Mouse (Mus musculus) ES-E14 (cell line): ENCODE data around the gene Atrn. TPM values are rescaled to one million over a fixed set of nuclear protein-coding genes. Genes with fewer than 3 reads are reported as not detected.
"Not testable (repeated sequence)": the region's sequence is repeated elsewhere in the genome, so short reads cannot be mapped to it uniquely, and the experiment has no call there.

Experiments used
- DNase-seq: peaks from one replicate; pipeline ENCODE4 v3.0.0-alpha.2; 2013; ENCODE audit warnings: low read depth, low spot score
- H3K27ac ChIP-seq: 2 replicates; pipeline ENCODE4 v1.5.1; 2012; ENCODE audit warnings: low read depth, mild to moderate bottlenecking, low read length, moderate library complexity, mixed read lengths; ENCODE audit not compliant: poor library complexity, insufficient read depth, severe bottlenecking
- H3K36me3 ChIP-seq: 2 replicates; pipeline ENCODE4 v1.6.1; 2012; ENCODE audit warnings: mild to moderate bottlenecking, low read length, moderate library complexity, mixed read lengths; ENCODE audit not compliant: control insufficient read depth, poor library complexity, insufficient read depth, severe bottlenecking
- H3K4me1 ChIP-seq, 2 experiments: fragments of 150-350 bp in 1 of 2; sonication (generic) in 1 of 2; 2 replicates each; pipeline ENCODE4 v1.6.1; 2012; ENCODE audit warnings: low read length in 2 of 2, mild to moderate bottlenecking in 1 of 2, mixed read lengths in 1 of 2; ENCODE audit not compliant: control insufficient read depth in 2 of 2, insufficient read depth in 2 of 2, poor library complexity in 1 of 2
- H3K4me3 ChIP-seq, 2 experiments: fragments of 150-350 bp in 1 of 2; sonication (generic) in 1 of 2; 2 replicates each; pipeline ENCODE4 v1.5.1; 2012; ENCODE audit warnings: low read length in 2 of 2, low read depth in 1 of 2, mild to moderate bottlenecking in 1 of 2, mixed read lengths in 1 of 2; ENCODE audit not compliant: insufficient read depth in 1 of 2, poor library complexity in 1 of 2, severe bottlenecking in 1 of 2
- H3K9ac ChIP-seq: 2 replicates; pipeline ENCODE4 v1.6.1; 2012; ENCODE audit warnings: low read depth, mild to moderate bottlenecking, low read length, mixed read lengths; ENCODE audit not compliant: poor library complexity, insufficient read depth, severe bottlenecking
- H3K9me3 ChIP-seq: fragments of 150-350 bp; sonication (generic); 2 replicates; pipeline ENCODE4 v1.6.1; 2012; ENCODE audit warnings: low read depth, mild to moderate bottlenecking, low read length; ENCODE audit not compliant: control insufficient read depth, insufficient read depth
- CHD2 ChIP-seq: IDR thresholded peaks from 2 replicates; pipeline ENCODE4 v1.6.1; 2014; ENCODE audit warnings: mild to moderate bottlenecking, low read depth, low read length, inconsistent platforms
- HCFC1 ChIP-seq: IDR thresholded peaks from 2 replicates; pipeline ENCODE4 v1.6.1; 2012; ENCODE audit warnings: low read length, inconsistent platforms, borderline replicate concordance; ENCODE audit not compliant: insufficient read depth
- MAFK ChIP-seq: IDR thresholded peaks from 2 replicates; pipeline ENCODE4 v1.6.1; 2014; ENCODE audit warnings: mild to moderate bottlenecking, low read depth, low read length, inconsistent platforms; ENCODE audit not compliant: insufficient read depth
- ZC3H11A ChIP-seq: IDR thresholded peaks from 2 replicates; pipeline ENCODE4 v1.6.1; 2012; ENCODE audit warnings: low read depth, mild to moderate bottlenecking, inconsistent platforms, low read length, borderline replicate concordance
- ZNF384 ChIP-seq: IDR thresholded peaks from 2 replicates; pipeline ENCODE4 v1.6.1; 2012; ENCODE audit warnings: low read depth, low read length, inconsistent platforms
- in situ Hi-C, 2 experiments: fragments of 600-800 bp; cut with MboI; formaldehyde crosslinking; loops; one replicate each; pipeline ENCODE4 v1.15.1; 2025; ENCODE audit warnings: low sequenced_read_pairs in 2 of 2, inconsistent platforms in 1 of 2; ENCODE audit not compliant: unreplicated experiment in 2 of 2
- total RNA-seq: library from RNA; depleted of rRNA; stranded (reverse); fragments of 300-350 nt; gene quantifications from 2 replicates; pipeline ENCODE4 v1.2.3, GENCODE M21; 2012

Atrn gene
- total RNA-seq, 1 experiment, result 17.0 TPM

DNA sequence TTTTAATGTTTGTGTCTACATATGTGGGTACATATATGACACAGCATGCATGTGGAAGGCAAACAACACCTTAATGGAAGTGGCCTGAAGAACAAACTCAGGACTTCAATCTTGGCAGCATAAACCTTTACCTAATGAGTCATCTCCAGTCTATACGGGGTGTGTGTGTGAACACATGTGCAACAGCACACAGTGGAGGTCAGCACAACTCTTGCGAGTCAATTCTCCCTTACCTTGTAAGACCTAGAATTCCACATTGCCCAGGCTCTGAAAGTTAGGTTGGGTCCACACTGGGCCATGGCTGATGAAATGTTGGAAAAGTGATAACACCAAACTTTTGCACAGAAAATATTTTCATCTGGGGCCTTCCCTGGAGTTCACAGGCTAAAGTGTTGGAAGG lies 124.3 kb downstream of the Atrn start:
- H3K27ac ChIP-seq, result no peak overlapping the region
- no peaks in the 10 kb centered on the region for H3K9me3 ChIP-seq
- H3K36me3 ChIP-seq, result peaks cover 7% of the 10 kb centered on the region
- TF ChIP-seq ZC3H11A (no peak), ZNF384 (no peak), CHD2 (no peak), HCFC1 (no peak), MAFK (no peak)
- no peak overlapping the region for H3K9ac ChIP-seq
- no peak for DNase-seq
- no peaks in the 10 kb centered on the region for H3K4me1 ChIP-seq
- no peak overlapping the region for H3K4me3 ChIP-seq
- in situ Hi-C loops, result no loop called here

DNA sequence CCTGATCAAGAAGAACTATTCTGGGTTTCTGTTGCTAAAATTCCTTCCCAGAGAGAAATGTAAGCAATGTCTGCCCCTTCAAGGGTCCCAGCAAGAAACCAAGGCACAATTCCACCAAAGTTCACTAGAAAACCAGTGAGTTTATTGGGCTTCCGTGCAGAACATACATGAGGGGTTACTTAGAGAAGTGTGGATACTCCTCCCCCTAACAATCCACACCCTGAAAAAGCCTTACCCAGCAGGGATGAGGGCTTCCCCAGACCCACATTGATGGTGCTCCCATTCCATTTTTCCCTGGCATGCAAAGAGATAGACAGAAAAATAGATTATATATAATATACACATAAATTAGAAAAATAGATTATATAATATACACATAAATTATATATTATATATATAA lies 124.7 kb downstream of the Atrn start:
- H3K36me3 ChIP-seq, result peaks cover 3% of the 10 kb centered on the region
- DNase-seq, result no peak
- H3K27ac ChIP-seq, result no peak overlapping the region
- H3K9me3 ChIP-seq, result no peaks in the 10 kb centered on the region
- no peak overlapping the region for H3K9ac ChIP-seq
- in situ Hi-C loops, result no loop called here
- H3K4me3 ChIP-seq, result no peak overlapping the region
- no peaks in the 10 kb centered on the region for H3K4me1 ChIP-seq
- TF ChIP-seq MAFK, result no peak
- TF ChIP-seq ZC3H11A, result no peak
- no peak for TF ChIP-seq ZNF384
- no peak for TF ChIP-seq HCFC1
- no peak for TF ChIP-seq CHD2

DNA sequence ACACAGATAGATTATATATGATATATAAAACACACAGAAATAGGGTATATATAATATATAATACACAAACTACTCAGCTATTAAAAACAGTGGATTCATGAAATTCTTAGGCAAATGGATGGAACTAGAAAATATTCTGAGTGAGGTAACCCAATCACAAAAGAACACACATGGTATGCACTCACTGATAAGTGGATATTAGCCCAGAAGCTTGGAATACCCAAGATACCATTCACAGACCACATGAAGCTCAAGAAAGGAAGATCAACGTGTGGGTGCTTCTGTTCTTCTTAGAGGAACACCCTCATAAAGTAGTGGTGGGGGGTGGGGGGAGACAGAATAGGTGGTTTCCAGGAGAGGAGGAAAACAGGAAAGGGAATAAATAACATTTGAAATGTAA lies 125.1 kb downstream of the Atrn start:
- H3K27ac ChIP-seq, H3K4me3 ChIP-seq, DNase-seq, H3K9ac ChIP-seq, H3K36me3 ChIP-seq, H3K4me1 ChIP-seq, H3K9me3 ChIP-seq, in situ Hi-C loops: not testable (repeated sequence)

DNA sequence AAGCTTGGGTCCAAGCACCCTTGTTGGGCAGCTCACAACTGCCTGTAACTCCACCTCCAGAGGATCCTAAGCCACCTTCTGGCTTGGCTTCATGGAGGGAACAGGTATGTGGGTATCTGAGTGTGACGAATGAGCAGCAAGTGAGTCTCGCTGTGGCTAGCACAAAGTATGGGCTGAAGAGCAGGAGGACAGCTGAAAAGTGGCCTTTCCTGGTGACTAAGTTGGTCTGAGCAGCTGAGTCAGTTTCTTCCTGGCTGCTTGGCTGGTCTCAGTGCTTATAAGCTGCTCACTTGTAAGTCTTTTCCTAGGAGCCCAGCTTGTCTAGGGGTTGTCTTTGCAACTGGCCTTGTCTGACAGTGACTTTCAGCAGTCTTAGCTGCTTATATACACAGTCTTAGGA lies 130.0 kb downstream of the Atrn start:
- H3K4me3 ChIP-seq, result no peak overlapping the region
- no peak overlapping the region for H3K9ac ChIP-seq
- TF ChIP-seq MAFK, result no peak
- in situ Hi-C loops, result no loop called here
- DNase-seq, result no peak
- H3K36me3 ChIP-seq, result no peaks in the 10 kb centered on the region
- no peaks in the 10 kb centered on the region for H3K9me3 ChIP-seq
- no peak overlapping the region for H3K27ac ChIP-seq
- H3K4me1 ChIP-seq, result peaks cover 0 to 2% of the 10 kb centered on the region in 2 experiments; a peak in 1 of 4 replicates

DNA sequence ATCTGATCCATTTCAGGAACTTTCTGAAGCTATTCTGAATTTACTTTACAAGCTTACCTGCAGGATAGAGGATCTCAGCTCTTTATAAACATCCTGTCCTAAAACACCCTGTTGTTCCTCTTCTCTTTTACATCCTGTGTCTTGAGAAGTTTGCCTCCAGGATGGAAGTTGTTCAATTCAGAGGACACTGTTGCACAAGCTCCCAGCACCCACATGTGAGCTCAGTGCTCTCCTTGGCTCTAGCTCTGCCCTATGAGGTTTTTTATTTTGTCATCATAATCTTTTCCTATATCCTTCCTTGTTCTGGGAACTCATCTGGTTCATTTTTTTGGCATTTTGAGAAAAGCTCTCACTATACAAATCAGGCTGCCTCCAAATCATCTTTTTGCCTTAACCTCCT lies 130.5 kb downstream of the Atrn start:
- no peak overlapping the region for H3K4me3 ChIP-seq
- DNase-seq, result no peak
- TF ChIP-seq ZNF384 (no peak), ZC3H11A (no peak), CHD2 (no peak), HCFC1 (no peak), MAFK (no peak)
- no peaks in the 10 kb centered on the region for H3K9me3 ChIP-seq
- H3K4me1 ChIP-seq, result peaks cover 0 to 2% of the 10 kb centered on the region in 2 experiments; a peak in 1 of 4 replicates
- H3K36me3 ChIP-seq, result no peaks in the 10 kb centered on the region
- no peak overlapping the region for H3K9ac ChIP-seq
- in situ Hi-C loops, result no loop called here
- no peak overlapping the region for H3K27ac ChIP-seq
